Mouse (Mus musculus) hindbrain, embryonic 11.5 days (tissue): ENCODE data around the gene Traf2. TPM values are rescaled to one million over a fixed set of nuclear protein-coding genes. Genes with fewer than 3 reads are reported as not detected.
A peak's percentile ranks its signal among the peaks of the same experiment; 100 is the strongest.
"Not testable (repeated sequence)": the region's sequence is repeated elsewhere in the genome, so short reads cannot be mapped to it uniquely, and the experiment has no call there.

Source experiments
- ATAC-seq: fragments of 200-750 bp; cut with Nextera tagmentation; 2 replicates; pipeline ENCODE4 v1.8.0; 2017; ENCODE audit warnings: mild to moderate bottlenecking, moderate TSS enrichment, moderate library complexity; ENCODE audit not compliant: low FRiP score
- DNase-seq: peaks from one replicate; pipeline ENCODE4 v3.0.0-alpha.2; 2015; ENCODE audit warnings: low spot score
- H3K27ac ChIP-seq: fragments of 300-500 bp; sonication (generic); 2 replicates; pipeline ENCODE4 v1.5.1; 2014; ENCODE audit warnings: mild to moderate bottlenecking, low read depth, low read length
- H3K27me3 ChIP-seq: fragments of 300-500 bp; sonication (generic); 2 replicates; pipeline ENCODE4 v1.6.1; 2014; ENCODE audit warnings: mild to moderate bottlenecking, low read length, moderate library complexity, mixed read lengths; ENCODE audit not compliant: control insufficient read depth, insufficient read depth
- H3K36me3 ChIP-seq: fragments of 300-500 bp; sonication (generic); 2 replicates; pipeline ENCODE4 v1.6.1; 2014; ENCODE audit warnings: mild to moderate bottlenecking, low read length, moderate library complexity, mixed read lengths; ENCODE audit not compliant: control insufficient read depth, insufficient read depth
- H3K4me1 ChIP-seq: fragments of 300-500 bp; sonication (generic); replicated peaks from 2 replicates; pipeline ENCODE4 v1.6.1; 2014; ENCODE audit warnings: low read length, mixed read lengths; ENCODE audit not compliant: control insufficient read depth, insufficient read depth
- H3K4me2 ChIP-seq: fragments of 300-500 bp; sonication (generic); replicated peaks from 2 replicates; pipeline ENCODE4 v1.6.1; 2014; ENCODE audit warnings: mild to moderate bottlenecking, low read depth, low read length
- H3K4me3 ChIP-seq: fragments of 300-500 bp; sonication (generic); 2 replicates; pipeline ENCODE4 v1.5.1; 2014; ENCODE audit warnings: low read depth, low read length
- H3K9ac ChIP-seq: fragments of 300-500 bp; sonication (generic); 2 replicates; pipeline ENCODE4 v1.6.1; 2014; ENCODE audit warnings: low read depth, low read length
- H3K9me3 ChIP-seq: fragments of 300-500 bp; sonication (generic); 2 replicates; pipeline ENCODE4 v1.6.1; 2016; ENCODE audit warnings: low read length; ENCODE audit not compliant: control insufficient read depth
- WGBS: fragments of 180-500 bp; shearing (Covaris S2); extraction: QIAGEN DNeasy Blood & Tissue Kit; methylation state at CpG from one replicate; pipeline ENCODE4 v1.1.7; 2014; 5-methylcytosine and 5-hydroxymethylcytosine counted together
- polyA plus RNA-seq: library from polyadenylated mRNA; unstranded; fragments of >200 nt; fragmentation: Nextera tagmentation; extraction: Ambion mirVana; gene quantifications from 2 replicates; pipeline ENCODE4 v1.2.1, GENCODE M21; 2014

Gene Traf2
- polyA plus RNA-seq, 1 experiment from 2014 or later = 25.3 TPM

DNA sequence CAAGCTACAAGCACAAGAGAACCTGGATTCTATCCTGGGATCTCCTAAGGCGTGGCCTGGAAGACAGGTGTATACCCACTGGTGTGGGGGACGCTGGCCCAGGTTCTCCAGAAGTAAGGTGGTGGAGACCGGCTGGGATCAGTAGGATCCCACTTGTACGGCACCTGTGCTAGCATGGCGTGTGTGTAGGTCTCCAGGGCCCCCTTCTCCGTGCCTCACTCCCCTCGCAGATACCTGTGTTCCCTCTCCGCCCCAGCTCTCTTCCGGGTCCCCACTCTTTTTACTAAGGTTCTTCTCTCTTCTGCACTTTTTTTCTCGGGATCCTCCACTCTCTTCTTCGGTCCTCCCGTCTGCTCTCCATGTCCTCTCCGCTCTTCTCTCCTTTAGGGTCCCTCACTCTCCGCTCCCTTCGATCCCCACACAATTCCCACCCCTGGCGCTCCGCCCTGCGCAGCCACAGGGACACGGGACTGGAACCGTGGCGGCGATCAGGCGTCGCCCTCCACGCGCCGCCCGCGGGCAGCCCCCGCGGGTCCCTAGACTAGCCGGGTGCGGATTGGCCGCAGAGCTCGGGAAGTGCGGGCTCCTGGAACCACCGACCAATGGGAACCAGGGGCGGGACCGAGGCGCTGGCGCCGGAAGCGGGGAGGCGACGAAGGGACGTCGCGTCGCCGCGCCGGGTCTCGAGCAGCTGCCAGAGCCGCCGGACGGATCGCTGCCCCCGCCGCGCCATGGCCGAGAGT, 10.7 kb upstream of the Traf2 start, which contains the start of gene Edf1:
TSS of gene Edf1 (plus strand) at position 627 of the 743 bp plus-strand sequence.
- H3K9me3 ChIP-seq = no peaks in the 10 kb centered on the region
- peak within 1 kb of the TSS; percentile 70 for H3K27ac ChIP-seq
- H3K36me3 ChIP-seq = peaks cover 8% of the 10 kb centered on the region
- peak within 1 kb of the TSS; percentile 94 for H3K9ac ChIP-seq
- H3K4me3 ChIP-seq = peak within 1 kb of the TSS; percentile 97
- peaks cover 3% of the 10 kb centered on the region; the same call in 1 of the 2 replicates for H3K4me1 ChIP-seq
- H3K27me3 ChIP-seq = no peaks in the 10 kb centered on the region
- peak; percentile 97 for ATAC-seq
- peak within 1 kb of the TSS; percentile 84 for H3K4me2 ChIP-seq
- peak; percentile 95 for DNase-seq
- WGBS = under 1% methylated on average over 61 of the region's 61 CpGs

DNA sequence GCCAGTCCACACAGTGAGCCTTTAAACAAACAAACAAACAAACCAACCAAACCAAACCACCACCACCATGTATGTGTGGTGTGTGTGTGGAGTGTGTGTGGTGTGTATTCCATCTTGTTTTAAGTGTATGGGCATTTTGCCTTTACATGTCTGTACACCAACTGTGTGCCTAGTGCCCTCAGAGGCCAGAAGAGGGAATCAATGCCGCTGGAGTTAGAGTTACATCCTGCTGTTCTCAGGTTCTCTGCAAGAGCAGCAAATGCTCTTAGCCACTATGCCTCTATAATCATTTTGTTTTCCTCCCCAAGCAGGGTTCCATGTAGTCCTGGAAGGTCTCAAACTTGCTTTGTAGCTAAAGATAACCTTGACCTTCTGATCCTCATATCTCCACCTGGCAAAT, 9.6 kb upstream of the Traf2 start:
- peaks cover 3% of the 10 kb centered on the region; the same call in 1 of the 2 replicates for H3K36me3 ChIP-seq
- DNase-seq (no peak), ATAC-seq (no peak)
- H3K9ac ChIP-seq = no peak overlapping the region
- H3K4me3 ChIP-seq = no peak overlapping the region
- 54% methylated on average over 1 of the region's 1 CpGs for WGBS
- no peak overlapping the region for H3K27ac ChIP-seq
- H3K4me2 ChIP-seq = no peak overlapping the region
- peaks cover 3% of the 10 kb centered on the region; the same call in 1 of the 2 replicates for H3K4me1 ChIP-seq
- H3K9me3 ChIP-seq = no peaks in the 10 kb centered on the region
- no peaks in the 10 kb centered on the region for H3K27me3 ChIP-seq

DNA sequence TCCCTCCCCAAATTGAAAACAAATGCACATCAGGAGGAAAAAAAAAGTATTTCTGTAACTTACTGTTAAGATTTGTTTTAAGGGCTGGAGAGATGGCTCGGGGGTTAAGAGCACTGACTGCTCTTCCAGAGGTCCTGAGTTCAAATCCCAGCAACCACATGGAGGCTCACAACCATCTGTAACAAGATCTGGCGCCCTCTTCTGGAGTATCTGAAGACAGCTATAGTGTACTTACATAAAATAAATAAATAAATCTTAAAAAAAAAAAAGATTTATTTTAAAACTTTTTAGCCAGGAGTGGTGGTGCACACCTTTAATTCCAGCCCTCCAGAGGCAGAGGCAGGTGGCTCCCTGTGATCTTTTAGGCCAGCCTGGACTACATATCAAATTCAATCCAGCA, 8.7 kb upstream of the Traf2 start:
- H3K4me1 ChIP-seq, H3K4me3 ChIP-seq, H3K9me3 ChIP-seq, H3K9ac ChIP-seq, H3K27me3 ChIP-seq, DNase-seq, H3K36me3 ChIP-seq, H3K27ac ChIP-seq, H3K4me2 ChIP-seq, ATAC-seq: not testable (repeated sequence)
- 56% methylated on average over 2 of the region's 2 CpGs for WGBS

DNA sequence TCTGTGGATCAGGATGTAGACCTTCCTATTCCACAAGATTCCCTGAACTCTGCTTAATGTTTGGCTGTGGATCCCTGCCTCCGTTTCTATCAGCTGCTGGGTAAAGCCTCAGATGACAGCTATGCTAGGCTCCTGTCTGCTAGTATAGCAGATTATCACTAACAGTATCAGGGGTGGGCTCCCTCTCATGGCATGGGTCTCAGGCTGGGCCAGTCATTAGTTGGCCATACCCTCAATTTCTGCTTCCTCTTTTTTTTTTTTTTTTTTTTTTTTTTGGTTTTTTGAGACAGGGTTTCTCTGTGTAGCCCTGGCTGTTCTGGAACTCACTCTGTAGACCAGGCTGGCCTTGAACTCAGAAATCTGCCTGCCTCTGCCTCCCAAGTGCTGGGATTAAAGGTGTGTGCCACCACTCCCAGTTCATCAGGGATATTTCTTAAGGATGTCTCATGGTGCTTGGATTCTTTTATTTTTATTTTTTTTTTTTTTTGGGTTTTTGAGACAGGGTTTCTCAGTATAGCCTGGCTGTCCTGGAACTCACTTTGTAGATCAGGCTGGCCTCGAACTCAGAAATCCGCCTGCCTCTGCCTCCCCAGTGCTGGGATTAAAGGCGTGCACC, 6.5 kb upstream of the Traf2 start:
- not testable (repeated sequence) for H3K27me3 ChIP-seq, H3K9ac ChIP-seq, H3K27ac ChIP-seq, H3K9me3 ChIP-seq, H3K4me3 ChIP-seq, H3K36me3 ChIP-seq, DNase-seq, H3K4me1 ChIP-seq, ATAC-seq, H3K4me2 ChIP-seq
- WGBS = 80% methylated on average over 4 of the region's 4 CpGs

- H3K36me3 ChIP-seq = no peaks in the 10 kb centered on the region
- H3K27me3 ChIP-seq = no peaks in the 10 kb centered on the region
- H3K4me2 ChIP-seq = no peak overlapping the region
- no peak overlapping the region for H3K4me3 ChIP-seq
- WGBS = 27% methylated on average over 5 of the region's 5 CpGs
- no peaks in the 10 kb centered on the region for H3K4me1 ChIP-seq
- DNase-seq (peak; percentile 41), ATAC-seq (no peak)
- no peak overlapping the region for H3K27ac ChIP-seq
- H3K9ac ChIP-seq = no peak overlapping the region
- no peaks in the 10 kb centered on the region for H3K9me3 ChIP-seq
Observed at GRCm38 (mm10) chr2:25551186-25551585, 4.4 kb upstream of the Traf2 start.

DNA sequence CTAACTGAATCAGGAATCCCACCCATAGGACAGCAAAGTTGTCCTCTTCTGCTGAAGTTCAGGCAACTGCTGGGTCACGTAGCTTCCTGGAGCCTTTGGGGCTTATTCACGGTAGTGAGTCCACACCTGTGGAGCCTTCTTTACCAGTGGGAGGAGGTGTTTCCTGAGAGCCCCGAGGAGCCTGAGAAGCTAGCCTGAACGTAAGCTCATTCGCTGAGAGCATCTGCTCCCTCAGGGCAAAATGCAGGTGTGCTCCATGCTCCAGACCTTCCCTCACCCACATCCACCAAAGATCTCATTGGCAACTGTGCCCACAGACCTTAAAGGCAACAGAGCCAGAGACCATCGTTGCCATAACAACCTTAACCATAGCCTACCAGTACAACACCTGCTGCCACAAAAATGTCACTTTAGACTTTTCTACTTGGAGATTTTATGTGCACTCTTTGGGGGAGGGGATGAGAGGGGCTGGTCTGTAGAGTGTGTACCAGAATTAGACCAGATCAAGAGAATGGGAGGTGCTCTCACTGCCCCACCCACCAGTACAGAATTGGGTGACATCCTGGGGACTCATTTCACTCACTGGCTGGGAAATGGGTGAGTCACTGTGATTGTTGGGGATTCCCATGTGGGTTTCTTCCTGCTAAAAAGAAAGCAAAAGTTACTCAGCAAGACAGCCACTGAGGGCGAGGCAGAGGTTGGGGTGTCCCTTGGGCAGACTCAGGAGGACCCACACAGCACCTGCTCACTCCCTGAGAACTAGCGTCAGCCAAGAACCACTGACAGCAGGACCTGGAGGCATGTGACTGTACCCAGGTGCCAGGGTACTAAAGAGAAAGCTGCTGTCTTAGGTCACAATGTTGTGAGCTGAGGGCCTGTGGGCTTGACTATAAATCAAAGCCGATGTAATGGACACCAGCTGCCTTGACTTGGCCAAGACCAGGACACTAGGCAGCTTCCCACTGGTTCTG, 2.6 kb upstream of the Traf2 start:
- Histone ChIP-seq H3K4me3 (no peak overlapping the region), H3K9ac (no peak overlapping the region), H3K36me3 (no peaks in the 10 kb centered on the region), H3K27me3 (no peaks in the 10 kb centered on the region), H3K4me2 (no peak overlapping the region), H3K9me3 (no peaks in the 10 kb centered on the region), H3K4me1 (no peaks in the 10 kb centered on the region), H3K27ac (no peak overlapping the region)
- WGBS = 82% methylated on average over 9 of the region's 9 CpGs
- DNase-seq (no peak), ATAC-seq (no peak)

DNA sequence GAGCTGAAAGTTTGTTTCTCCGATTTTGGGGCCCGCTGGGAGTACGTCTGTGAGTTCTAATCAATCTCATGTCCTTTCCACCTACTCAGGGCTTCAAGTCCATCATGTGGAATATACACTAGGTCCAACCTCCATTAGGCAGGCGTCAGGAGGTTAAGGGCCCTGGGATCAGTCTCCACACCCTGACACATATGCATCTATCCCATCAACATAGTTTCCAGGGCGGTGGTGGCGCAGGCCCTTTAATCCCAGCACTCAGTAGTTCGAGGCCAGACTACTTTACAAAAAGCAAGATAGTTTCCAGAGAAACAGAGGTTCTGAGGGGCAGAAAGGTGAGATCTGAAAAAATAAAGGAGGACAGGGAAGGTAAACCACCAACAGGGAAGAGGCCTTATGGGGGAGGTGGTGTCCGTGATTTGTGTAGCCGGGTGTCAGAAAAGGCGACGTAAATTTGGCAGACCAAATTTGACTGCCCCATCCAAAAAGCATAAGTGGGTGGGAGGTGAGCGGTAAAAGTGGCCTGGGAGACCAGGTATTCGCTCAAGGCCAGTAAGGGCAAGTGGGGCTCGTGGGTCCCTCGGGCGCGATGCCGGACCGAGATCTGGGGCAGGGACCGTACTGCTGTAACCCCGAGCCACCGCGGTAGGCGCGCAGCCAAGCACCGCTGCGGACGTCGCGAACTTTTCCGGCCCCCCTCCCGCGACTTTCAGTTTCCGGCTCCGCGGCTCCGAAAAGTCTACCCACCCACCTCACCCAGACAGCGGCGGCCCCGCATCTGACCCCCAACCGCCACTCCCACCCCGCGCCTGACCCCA, 537 bp downstream of the Traf2 start:
- Histone ChIP-seq H3K9ac (peak overlapping the region; percentile 79), H3K4me2 (peak overlapping the region; percentile 75), H3K4me1 (no peaks in the 10 kb centered on the region), H3K36me3 (no peaks in the 10 kb centered on the region), H3K9me3 (no peaks in the 10 kb centered on the region), H3K27me3 (no peaks in the 10 kb centered on the region), H3K27ac (0 out of 2 replicates have a peak overlapping the region, but pooled peaks have one; percentile 33), H3K4me3 (peak overlapping the region; percentile 60)
- WGBS = 11% methylated on average over 36 of the region's 43 CpGs
- ATAC-seq (peak; percentile 68), DNase-seq (no peak)
